Mouse (Mus musculus): ENCODE measurements around the gene Tle4. TPM values are rescaled to one million over a fixed set of nuclear protein-coding genes. Genes with fewer than 3 reads are reported as not detected.

Tle4 gene
- total RNA-seq, 2 experiments from 2014 or later: 15.6 to 18.5 TPM

- DNase-seq (ENCODE audit: low spot score in 2 of 2): no peak
These were observed 65.0 kb downstream of the Tle4 start for GRCm38 (mm10) chr19:14532861-14533260.

GRCm38 (mm10) chr19:14520098-14520802 lies 77.6 kb downstream of the Tle4 start:
- DNase-seq (ENCODE audit: low spot score in 2 of 2): no peak

GRCm38 (mm10) chr19:14519186-14519585 lies 78.7 kb downstream of the Tle4 start:
- no peak for DNase-seq (ENCODE audit: low spot score in 2 of 2)

- no peak for DNase-seq (ENCODE audit: low spot score in 2 of 2)
These were observed 79.3 kb downstream of the Tle4 start for GRCm38 (mm10) chr19:14518438-14519044.

- no peak for DNase-seq (ENCODE audit: low spot score in 2 of 2)
These were observed 81.4 kb downstream of the Tle4 start for GRCm38 (mm10) chr19:14516420-14516819.

- DNase-seq (ENCODE audit: low spot score in 2 of 2): no peak
These were observed 89.0 kb downstream of the Tle4 start for GRCm38 (mm10) chr19:14508819-14509218.

GRCm38 (mm10) chr19:14507911-14508310 lies 89.9 kb downstream of the Tle4 start:
- DNase-seq (ENCODE audit: low spot score in 2 of 2): no peak

- no peak for DNase-seq (ENCODE audit: low spot score in 2 of 2)
These were observed 90.8 kb downstream of the Tle4 start for GRCm38 (mm10) chr19:14506875-14507670.

- DNase-seq (ENCODE audit: low spot score in 2 of 2): no peak
These were observed 91.8 kb downstream of the Tle4 start for GRCm38 (mm10) chr19:14505885-14506548.

- no peak for DNase-seq (ENCODE audit: low spot score in 2 of 2)
These were observed 92.5 kb downstream of the Tle4 start for GRCm38 (mm10) chr19:14505401-14505800.

GRCm38 (mm10) chr19:14503862-14504261 lies 94.0 kb downstream of the Tle4 start:
- no peak for DNase-seq (ENCODE audit: low spot score in 2 of 2)

GRCm38 (mm10) chr19:14502234-14502633 lies 95.6 kb downstream of the Tle4 start:
- no peak for DNase-seq (ENCODE audit: low spot score in 2 of 2)

GRCm38 (mm10) chr19:14499835-14500425 lies 97.9 kb downstream of the Tle4 start:
- DNase-seq (ENCODE audit: low spot score in 2 of 2): no peak

GRCm38 (mm10) chr19:14493047-14493446 lies 104.8 kb downstream of the Tle4 start:
- no peak for DNase-seq (ENCODE audit: low spot score in 2 of 2)

- no peak for DNase-seq (ENCODE audit: low spot score in 2 of 2)
These were observed 110.7 kb downstream of the Tle4 start for GRCm38 (mm10) chr19:14487180-14487579.

GRCm38 (mm10) chr19:14485176-14485575 lies 112.7 kb downstream of the Tle4 start:
- DNase-seq (ENCODE audit: low spot score in 2 of 2): no peak

- no peak for DNase-seq (ENCODE audit: low spot score in 2 of 2)
These were observed 115.2 kb downstream of the Tle4 start for GRCm38 (mm10) chr19:14482562-14483138.

GRCm38 (mm10) chr19:14481796-14482561 lies 115.9 kb downstream of the Tle4 start:
- DNase-seq (ENCODE audit: low spot score in 2 of 2): no peak

GRCm38 (mm10) chr19:14479711-14480110 lies 118.1 kb downstream of the Tle4 start:
- DNase-seq (ENCODE audit: low spot score in 2 of 2): no peak

GRCm38 (mm10) chr19:14469325-14469724 lies 128.5 kb downstream of the Tle4 start:
- DNase-seq (ENCODE audit: low spot score in 2 of 2): no peak
